Mouse (Mus musculus): ENCODE data around the gene Gm49378. TPM values are rescaled to one million over a fixed set of nuclear protein-coding genes. Genes with fewer than 3 reads are reported as not detected.

The Gm49378 gene
- polyA plus RNA-seq, 1 experiment from 2014 or later = 1.1 TPM

DNA sequence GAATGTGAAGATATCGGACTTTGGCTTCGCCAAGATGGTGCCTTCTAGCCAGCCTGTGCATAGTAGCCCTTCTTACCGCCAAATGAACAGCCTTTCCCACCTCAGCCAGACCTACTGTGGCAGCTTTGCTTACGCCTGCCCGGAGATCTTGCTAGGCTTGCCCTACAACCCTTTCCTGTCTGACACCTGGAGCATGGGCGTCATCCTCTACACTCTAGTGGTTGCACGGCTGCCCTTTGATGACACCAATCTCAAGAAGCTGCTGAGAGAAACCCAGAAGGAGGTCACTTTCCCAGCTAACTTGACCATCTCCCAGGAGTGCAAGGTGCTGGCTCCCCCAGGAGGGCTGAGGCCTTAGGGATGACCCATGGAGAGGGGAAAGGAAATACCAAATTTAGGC is 13.8 kb upstream of the Gm49378 start:
- Histone ChIP-seq H3K4me1 (no peaks in the 10 kb centered on the region), H3K4me2 (no peak overlapping the region), H3K27ac (no peak overlapping the region), H3K36me3 (replicated peaks) (no peaks in the 10 kb centered on the region), H3K4me3 (no peak overlapping the region), H3K9me3 (no peaks in the 10 kb centered on the region), H3K9ac (no peak overlapping the region), H3K27me3 (replicated peaks) (no peaks in the 10 kb centered on the region)
- WGBS = 89% methylated on average over 7 of the region's 7 CpGs
- no peak; the same call in 1 of the 2 replicates for ATAC-seq (replicated peaks)

- ATAC-seq (replicated peaks) = no peak
- H3K4me2 ChIP-seq = no peak within 1 kb of the TSS
- no peak within 1 kb of the TSS for H3K27ac ChIP-seq
- whole genome bisulfite sequencing = 89% methylated on average over 2 of the region's 2 CpGs
- H3K9me3 ChIP-seq = no peaks in the 10 kb centered on the region
- peaks cover 7% of the 10 kb centered on the region; the same call in 1 of the 2 replicates for H3K4me1 ChIP-seq
- no peaks in the 10 kb centered on the region for H3K27me3 ChIP-seq (replicated peaks)
- H3K9ac ChIP-seq = no peak within 1 kb of the TSS
- no peaks in the 10 kb centered on the region for H3K36me3 ChIP-seq (replicated peaks)
- H3K4me3 ChIP-seq = no peak within 1 kb of the TSS
Measured at GRCm38 (mm10) chr14:55649884-55650283, 12.2 kb upstream of the Gm49378 start, which contains the start of gene Tssk4. Gene Tssk4, plus strand, starts transcription at chr14:55650184.

GRCm38 (mm10) chr14:55644261-55644888 is 6.7 kb upstream of the Gm49378 start:
- Histone ChIP-seq H3K27me3 (replicated peaks) (no peaks in the 10 kb centered on the region), H3K27ac (no peak overlapping the region), H3K36me3 (replicated peaks) (peaks cover 17% of the 10 kb centered on the region), H3K4me1 (peaks cover 23% of the 10 kb centered on the region), H3K9ac (peak overlapping the region; percentile 85; the same call in 1 of the 2 replicates), H3K9me3 (no peaks in the 10 kb centered on the region), H3K4me3 (peak overlapping the region; percentile 87), H3K4me2 (peak overlapping the region; percentile 70)
- ATAC-seq (replicated peaks) = no peak
- WGBS = 30% methylated on average over 17 of the region's 17 CpGs

GRCm38 (mm10) chr14:55643060-55643907 is 5.6 kb upstream of the Gm49378 start, which contains the start of gene Tm9sf1:
Gene Tm9sf1, minus strand, starts transcription at chr14:55643806.
- Histone ChIP-seq H3K9ac (peak within 1 kb of the TSS; percentile 85), H3K27me3 (replicated peaks) (no peaks in the 10 kb centered on the region), H3K4me3 (peak within 1 kb of the TSS; percentile 87), H3K4me1 (peaks cover 23% of the 10 kb centered on the region), H3K4me2 (peak within 1 kb of the TSS; percentile 70), H3K36me3 (replicated peaks) (peaks cover 22% of the 10 kb centered on the region), H3K9me3 (no peaks in the 10 kb centered on the region), H3K27ac (peak within 1 kb of the TSS; percentile 96)
- ATAC-seq (replicated peaks) = peak; percentile 92
- WGBS = under 1% methylated on average over 86 of the region's 89 CpGs

- 16% methylated on average over 8 of the region's 8 CpGs for WGBS
- Histone ChIP-seq H3K27ac (peak overlapping the region; percentile 96), H3K9me3 (no peaks in the 10 kb centered on the region), H3K9ac (peak overlapping the region; percentile 85), H3K4me1 (peaks cover 23% of the 10 kb centered on the region), H3K4me2 (peak overlapping the region; percentile 70), H3K36me3 (replicated peaks) (peaks cover 27% of the 10 kb centered on the region), H3K27me3 (replicated peaks) (no peaks in the 10 kb centered on the region), H3K4me3 (peak overlapping the region; percentile 87)
- ATAC-seq (replicated peaks) = peak; percentile 59
Measured at GRCm38 (mm10) chr14:55642679-55643059, 5.0 kb upstream of the Gm49378 start.

GRCm38 (mm10) chr14:55641291-55641690 is 3.6 kb upstream of the Gm49378 start:
- WGBS = 95% methylated on average over 13 of the region's 13 CpGs
- ATAC-seq (replicated peaks) = no peak
- peaks cover 31% of the 10 kb centered on the region for H3K36me3 ChIP-seq (replicated peaks)

GRCm38 (mm10) chr14:55640816-55641215 is 3.1 kb upstream of the Gm49378 start:
- no peaks in the 10 kb centered on the region for H3K9me3 ChIP-seq
- no peak overlapping the region; the same call in 1 of the 2 replicates for H3K9ac ChIP-seq
- no peak overlapping the region for H3K4me2 ChIP-seq
- H3K36me3 ChIP-seq (replicated peaks) = peaks cover 31% of the 10 kb centered on the region
- H3K4me3 ChIP-seq = no peak overlapping the region
- peaks cover 30% of the 10 kb centered on the region for H3K4me1 ChIP-seq
- no peak overlapping the region for H3K27ac ChIP-seq
- no peaks in the 10 kb centered on the region for H3K27me3 ChIP-seq (replicated peaks)
- WGBS = 96% methylated on average over 14 of the region's 14 CpGs
- ATAC-seq (replicated peaks) = no peak

More at GRCm38 (mm10) chr14:55641291-55641690, 3.6 kb upstream of the Gm49378 start:
- Histone ChIP-seq H3K9me3 (no peaks in the 10 kb centered on the region), H3K4me1 (peaks cover 26% of the 10 kb centered on the region), H3K27ac (no peak overlapping the region), H3K27me3 (replicated peaks) (no peaks in the 10 kb centered on the region), H3K9ac (no peak overlapping the region), H3K4me3 (no peak overlapping the region), H3K4me2 (no peak overlapping the region)

DNA sequence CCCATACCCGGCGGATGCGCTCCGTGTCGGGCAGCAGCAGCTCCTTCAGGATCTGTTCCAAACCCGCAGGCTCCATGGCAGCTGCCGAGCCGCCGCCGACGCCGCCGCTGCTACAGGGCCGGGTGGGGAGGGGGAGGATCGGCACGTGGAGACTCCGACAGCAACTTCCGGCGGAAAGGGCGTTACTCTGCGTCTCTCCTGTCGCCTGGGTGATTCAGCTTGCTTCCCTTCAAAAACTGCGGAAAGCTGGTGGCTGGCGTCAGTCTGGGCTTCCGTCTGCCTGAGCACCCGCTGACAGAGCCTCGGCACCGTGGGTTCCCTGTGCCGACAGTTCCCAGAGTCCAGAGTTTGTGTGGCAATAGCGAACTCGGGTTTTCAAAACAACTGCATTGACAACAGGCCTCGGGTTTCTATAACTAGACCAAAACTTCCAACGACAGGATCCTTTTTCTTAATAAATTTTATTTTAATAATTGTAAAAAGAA is 2.1 kb downstream of the Gm49378 start, which contains the start of gene Ipo4:
Gene Ipo4 (minus strand): TSS at position 435 of the 485 bp plus-strand sequence.
- no peaks in the 10 kb centered on the region for H3K9me3 ChIP-seq
- ATAC-seq (replicated peaks) = peak; percentile 93
- peak within 1 kb of the TSS; percentile 90 for H3K4me2 ChIP-seq
- peak within 1 kb of the TSS; percentile 78 for H3K27ac ChIP-seq
- H3K27me3 ChIP-seq (replicated peaks) = no peaks in the 10 kb centered on the region
- H3K4me1 ChIP-seq = peaks cover 20% of the 10 kb centered on the region
- WGBS = 1% methylated on average over 32 of the region's 33 CpGs
- peak within 1 kb of the TSS; percentile 72 for H3K9ac ChIP-seq
- H3K36me3 ChIP-seq (replicated peaks) = peaks cover 55% of the 10 kb centered on the region
- H3K4me3 ChIP-seq = peak within 1 kb of the TSS; percentile 66

DNA sequence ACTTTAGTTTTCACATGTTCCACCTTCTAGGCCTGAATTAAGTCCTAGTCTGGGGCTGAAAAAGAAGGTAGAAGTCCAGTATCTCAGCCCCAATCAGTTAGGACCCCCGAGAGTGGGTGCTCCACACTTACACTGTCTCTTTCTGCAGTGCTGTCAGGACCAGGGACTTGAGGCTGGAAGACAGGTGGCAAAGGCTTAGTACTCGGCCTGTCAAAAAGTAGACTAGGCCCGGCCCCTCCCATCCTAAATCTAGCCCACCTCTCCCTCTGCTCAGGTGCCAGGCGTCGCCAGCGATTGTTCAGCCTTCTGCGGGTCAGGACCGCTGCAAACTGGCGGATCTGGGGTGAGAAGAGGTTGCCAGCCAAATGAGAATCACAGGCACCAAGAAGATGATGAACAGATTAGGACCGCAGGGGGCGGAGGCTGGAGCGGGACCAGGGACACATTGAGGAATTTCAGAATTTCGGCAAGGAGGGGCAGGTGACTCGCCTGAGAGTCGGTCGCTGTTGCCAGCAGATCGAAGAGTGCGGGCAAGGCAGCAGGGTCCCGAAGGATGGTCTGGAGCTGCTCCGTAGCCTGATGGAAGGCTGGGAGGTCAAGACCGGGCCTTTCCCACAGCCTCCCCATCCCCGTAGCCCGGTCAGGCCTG is 2.7 kb downstream of the Gm49378 start:
- Histone ChIP-seq H3K9me3 (no peaks in the 10 kb centered on the region), H3K27me3 (replicated peaks) (no peaks in the 10 kb centered on the region), H3K4me2 (peak overlapping the region; percentile 90), H3K36me3 (replicated peaks) (peaks cover 56% of the 10 kb centered on the region), H3K4me3 (peak overlapping the region; percentile 66), H3K27ac (peak overlapping the region; percentile 78), H3K9ac (peak overlapping the region; percentile 72), H3K4me1 (peaks cover 20% of the 10 kb centered on the region)
- ATAC-seq (replicated peaks) = peak; percentile 79
- WGBS = 3% methylated on average over 23 of the region's 23 CpGs

DNA sequence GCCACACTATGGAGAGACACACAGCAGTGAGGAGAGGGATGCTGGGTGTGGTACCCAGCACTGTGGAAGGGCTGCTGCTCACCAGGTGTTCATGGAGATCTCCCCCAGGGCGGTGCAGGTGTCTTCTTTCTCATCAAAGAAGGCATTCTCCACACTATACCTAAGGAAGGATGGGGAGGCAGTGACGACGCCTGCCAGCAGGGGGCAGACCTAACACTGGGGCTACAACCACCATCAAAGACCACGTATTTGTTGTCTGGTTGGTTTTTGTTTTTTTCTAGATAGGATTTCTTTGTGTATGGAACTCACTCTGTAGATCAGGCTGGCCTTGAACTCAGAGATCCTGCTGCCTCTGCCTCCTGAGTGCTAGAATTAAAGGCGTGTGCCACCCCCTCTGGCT is 8.4 kb downstream of the Gm49378 start:
- WGBS = 62% methylated on average over 5 of the region's 5 CpGs
- ATAC-seq (replicated peaks) = no peak
- Histone ChIP-seq H3K27ac (no peak overlapping the region), H3K9me3 (no peaks in the 10 kb centered on the region), H3K4me1 (peaks cover 5% of the 10 kb centered on the region; the same call in 1 of the 2 replicates), H3K4me2 (no peak overlapping the region), H3K4me3 (no peak overlapping the region), H3K9ac (no peak overlapping the region), H3K36me3 (replicated peaks) (peaks cover 83% of the 10 kb centered on the region), H3K27me3 (replicated peaks) (no peaks in the 10 kb centered on the region)

GRCm38 (mm10) chr14:55628077-55628827 is 9.4 kb downstream of the Gm49378 start:
- no peaks in the 10 kb centered on the region for H3K9me3 ChIP-seq
- H3K27me3 ChIP-seq (replicated peaks) = no peaks in the 10 kb centered on the region
- H3K9ac ChIP-seq = no peak overlapping the region
- H3K36me3 ChIP-seq (replicated peaks) = peaks cover 78% of the 10 kb centered on the region
- 95% methylated on average over 27 of the region's 27 CpGs for WGBS
- H3K4me1 ChIP-seq = no peaks in the 10 kb centered on the region
- H3K27ac ChIP-seq = no peak overlapping the region
- no peak overlapping the region for H3K4me3 ChIP-seq
- no peak for ATAC-seq (replicated peaks)
- no peak overlapping the region for H3K4me2 ChIP-seq

Data from midbrain, embryonic 15.5 days (tissue).